Mouse (Mus musculus) limb, embryonic 15.5 days (tissue): ENCODE data around the gene Atp2b1. TPM values are rescaled to one million over a fixed set of nuclear protein-coding genes. Genes with fewer than 3 reads are reported as not detected.

Experiments used
- ATAC-seq: fragments of 200-750 bp; cut with Nextera tagmentation; 2 replicates; pipeline ENCODE4 v1.8.0; 2017; ENCODE audit warnings: low read depth, moderate TSS enrichment; ENCODE audit not compliant: insufficient number of reproducible peaks, low FRiP score, low TSS enrichment
- H3K27ac ChIP-seq: fragments of 300-500 bp; sonication (generic); 2 replicates; pipeline ENCODE4 v1.5.1; 2015; ENCODE audit warnings: moderate library complexity, mild to moderate bottlenecking, inconsistent platforms
- H3K27me3 ChIP-seq: fragments of 300-500 bp; sonication (generic); 2 replicates; pipeline ENCODE4 v1.6.1; 2015; ENCODE audit warnings: inconsistent platforms
- H3K36me3 ChIP-seq: fragments of 300-500 bp; sonication (generic); 2 replicates; pipeline ENCODE4 v1.6.1; 2015; ENCODE audit warnings: inconsistent platforms
- H3K4me1 ChIP-seq: fragments of 300-500 bp; sonication (generic); 2 replicates; pipeline ENCODE4 v1.6.1; 2015; ENCODE audit warnings: inconsistent platforms
- H3K4me2 ChIP-seq: fragments of 300-500 bp; sonication (generic); 2 replicates; pipeline ENCODE4 v1.6.1; 2015; ENCODE audit warnings: mild to moderate bottlenecking, inconsistent platforms
- H3K4me3 ChIP-seq: fragments of 300-500 bp; sonication (generic); 2 replicates; pipeline ENCODE4 v1.5.1; 2015; ENCODE audit warnings: mild to moderate bottlenecking, inconsistent platforms
- H3K9ac ChIP-seq: fragments of 300-500 bp; sonication (generic); 2 replicates; pipeline ENCODE4 v1.6.1; 2015; ENCODE audit warnings: inconsistent platforms
- H3K9me3 ChIP-seq: fragments of 300-500 bp; sonication (generic); 2 replicates; pipeline ENCODE4 v1.6.1; 2016; ENCODE audit warnings: inconsistent platforms
- WGBS: fragments of 180-500 bp; shearing (Covaris S2); methylation state at CpG from one replicate; pipeline ENCODE4 v1.1.7; 2015; 5-methylcytosine and 5-hydroxymethylcytosine counted together
- polyA plus RNA-seq: library from polyadenylated mRNA; unstranded; fragments of >200 nt; fragmentation: Nextera tagmentation; extraction: Ambion mirVana; gene quantifications from 2 replicates; pipeline ENCODE4 v1.2.1, GENCODE M21; 2015

Gene Atp2b1
- polyA plus RNA-seq, 1 experiment from 2014 or later: 132 TPM

DNA sequence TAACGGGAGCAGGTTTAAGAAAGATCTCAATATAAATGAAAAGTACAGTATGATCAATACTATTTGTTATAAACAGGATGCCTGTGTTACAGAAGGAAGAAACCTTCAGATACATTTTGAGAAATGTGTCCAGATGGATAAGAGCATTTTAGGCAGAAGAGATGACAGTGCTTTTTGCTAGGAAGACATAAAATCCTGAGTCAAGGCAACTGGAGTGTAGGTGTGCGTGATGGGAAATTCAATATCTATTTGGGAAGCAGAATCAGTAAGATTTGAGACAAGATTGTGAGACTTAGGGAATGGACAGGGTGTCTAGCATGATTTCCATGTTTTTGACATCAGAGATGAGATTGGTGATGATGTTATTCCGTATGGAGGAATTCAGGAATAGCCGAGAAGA lies 22.8 kb upstream of the Atp2b1 start:
- H3K4me3 ChIP-seq: no peak overlapping the region
- H3K27ac ChIP-seq: no peak overlapping the region
- H3K36me3 ChIP-seq: no peaks in the 10 kb centered on the region
- WGBS: 88% methylated on average over 4 of the region's 4 CpGs
- no peaks in the 10 kb centered on the region for H3K27me3 ChIP-seq
- no peak overlapping the region for H3K9ac ChIP-seq
- no peak overlapping the region for H3K4me2 ChIP-seq
- H3K9me3 ChIP-seq: no peaks in the 10 kb centered on the region
- no peaks in the 10 kb centered on the region for H3K4me1 ChIP-seq
- ATAC-seq: no peak

DNA sequence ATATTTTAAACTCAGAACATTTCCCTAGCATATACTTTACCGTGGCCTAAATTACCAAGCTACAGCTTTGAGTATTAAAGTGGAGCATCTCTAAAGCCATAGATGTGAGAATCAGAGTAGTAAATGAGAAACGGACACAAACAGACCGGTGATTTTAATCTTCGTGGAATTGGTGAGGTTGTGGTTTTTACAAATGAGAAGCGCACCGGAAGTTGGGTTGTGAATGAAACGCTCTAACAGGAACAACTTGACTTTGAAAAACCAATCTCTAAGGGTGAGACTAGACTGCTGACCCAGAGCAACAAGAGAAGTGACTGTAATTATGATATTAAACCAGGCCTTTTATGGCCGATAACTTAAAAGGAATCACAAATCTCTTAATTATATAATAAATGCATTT lies 16.7 kb upstream of the Atp2b1 start:
- no peak overlapping the region for H3K4me3 ChIP-seq
- no peaks in the 10 kb centered on the region for H3K4me1 ChIP-seq
- no peaks in the 10 kb centered on the region for H3K27me3 ChIP-seq
- no peaks in the 10 kb centered on the region for H3K9me3 ChIP-seq
- H3K4me2 ChIP-seq: no peak overlapping the region
- no peak overlapping the region for H3K27ac ChIP-seq
- H3K36me3 ChIP-seq: no peaks in the 10 kb centered on the region
- no peak overlapping the region for H3K9ac ChIP-seq
- ATAC-seq: no peak
- WGBS: 91% methylated on average over 8 of the region's 8 CpGs

DNA sequence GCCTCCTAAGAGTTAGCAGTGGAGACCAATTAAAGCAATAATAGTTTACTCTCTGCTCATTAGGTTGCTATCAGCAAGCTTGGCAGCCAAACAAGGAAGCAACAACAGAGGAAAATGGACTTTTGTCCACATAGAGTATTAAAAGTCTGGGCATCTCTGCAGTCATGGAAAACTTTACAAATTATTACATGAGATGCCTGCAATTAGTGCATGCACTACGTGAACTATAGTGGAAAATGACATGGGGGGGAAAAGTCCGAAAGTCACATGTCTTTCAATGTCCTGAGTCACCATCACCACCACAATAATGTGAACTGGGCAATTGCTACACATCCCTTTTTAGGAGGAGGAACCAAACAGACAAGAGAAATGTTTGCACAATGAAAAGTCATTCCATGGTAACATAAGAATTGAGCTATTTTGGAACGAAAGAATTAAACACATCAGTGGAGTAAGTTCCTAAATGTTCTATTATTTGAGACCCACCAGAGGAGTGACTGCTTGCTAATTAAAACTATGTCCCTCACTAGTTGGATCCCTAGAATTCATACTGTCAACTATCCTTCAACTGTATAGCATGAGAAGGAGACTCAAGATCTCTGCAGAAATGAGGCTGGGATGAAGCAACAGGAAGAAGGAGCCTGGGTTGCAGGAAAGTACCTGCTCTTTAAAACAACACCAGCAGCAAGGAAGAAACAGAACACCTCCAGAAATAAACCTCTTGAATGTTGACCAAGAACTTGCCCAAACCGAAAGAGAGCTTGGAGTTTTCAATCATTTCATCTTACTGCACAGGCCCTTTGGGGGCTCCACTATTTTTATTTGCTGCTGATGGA lies 16.1 kb upstream of the Atp2b1 start:
- Histone ChIP-seq H3K27me3 (no peaks in the 10 kb centered on the region), H3K4me3 (no peak overlapping the region), H3K4me1 (no peaks in the 10 kb centered on the region), H3K9ac (no peak overlapping the region), H3K4me2 (no peak overlapping the region), H3K27ac (no peak overlapping the region), H3K36me3 (no peaks in the 10 kb centered on the region), H3K9me3 (no peaks in the 10 kb centered on the region)
- WGBS: 87% methylated on average over 4 of the region's 4 CpGs
- ATAC-seq: no peak

DNA sequence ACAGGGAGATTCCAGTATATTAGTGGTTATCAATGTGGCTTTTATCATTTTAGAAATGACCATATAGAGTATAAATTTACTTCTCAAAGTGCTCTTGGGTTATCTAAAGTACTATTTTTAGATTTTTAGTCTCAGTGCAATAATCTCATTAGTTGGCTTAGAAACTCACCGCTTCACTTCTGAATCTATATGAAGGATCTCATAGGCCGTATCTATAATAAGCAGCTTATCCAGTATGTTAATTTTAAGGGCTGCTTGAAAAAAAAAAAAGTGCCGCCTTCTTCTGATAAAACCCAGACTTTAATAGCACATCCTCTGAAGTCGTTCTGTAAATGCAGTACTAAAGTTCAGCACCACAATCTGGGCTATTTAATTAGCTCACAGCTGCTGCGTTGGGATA lies 12.7 kb upstream of the Atp2b1 start:
- no peak overlapping the region for H3K4me2 ChIP-seq
- no peak overlapping the region for H3K4me3 ChIP-seq
- WGBS: 58% methylated on average over 5 of the region's 5 CpGs
- H3K9ac ChIP-seq: no peak overlapping the region
- H3K9me3 ChIP-seq: no peaks in the 10 kb centered on the region
- no peak overlapping the region for H3K27ac ChIP-seq
- no peak for ATAC-seq
- no peaks in the 10 kb centered on the region for H3K36me3 ChIP-seq
- no peaks in the 10 kb centered on the region for H3K27me3 ChIP-seq
- H3K4me1 ChIP-seq: no peaks in the 10 kb centered on the region

DNA sequence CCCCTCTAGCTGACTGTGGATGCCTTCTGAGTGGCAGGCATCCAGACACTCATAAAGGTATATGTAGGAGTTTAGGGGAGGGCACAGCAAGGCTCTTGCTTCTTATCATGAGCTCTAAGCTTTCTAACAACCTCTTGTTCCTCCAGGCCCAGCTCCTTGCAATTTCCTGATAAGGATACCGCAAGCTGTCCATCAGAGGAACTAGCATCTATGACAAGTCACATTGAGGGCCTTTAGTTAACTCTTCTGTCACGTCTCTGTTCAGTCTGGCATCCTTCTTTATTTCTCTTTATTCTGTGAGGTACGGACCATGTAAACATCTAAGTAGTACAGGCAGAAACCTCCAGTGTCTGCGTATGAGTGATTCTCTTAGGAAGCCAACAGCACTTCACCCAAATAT lies 8.2 kb upstream of the Atp2b1 start:
- H3K4me2 ChIP-seq: no peak overlapping the region
- WGBS: 90% methylated on average over 4 of the region's 4 CpGs
- H3K27ac ChIP-seq: no peak overlapping the region
- no peak for ATAC-seq
- no peaks in the 10 kb centered on the region for H3K9me3 ChIP-seq
- H3K36me3 ChIP-seq: no peaks in the 10 kb centered on the region
- no peaks in the 10 kb centered on the region for H3K27me3 ChIP-seq
- no peaks in the 10 kb centered on the region for H3K4me1 ChIP-seq
- no peak overlapping the region for H3K9ac ChIP-seq
- no peak overlapping the region for H3K4me3 ChIP-seq

DNA sequence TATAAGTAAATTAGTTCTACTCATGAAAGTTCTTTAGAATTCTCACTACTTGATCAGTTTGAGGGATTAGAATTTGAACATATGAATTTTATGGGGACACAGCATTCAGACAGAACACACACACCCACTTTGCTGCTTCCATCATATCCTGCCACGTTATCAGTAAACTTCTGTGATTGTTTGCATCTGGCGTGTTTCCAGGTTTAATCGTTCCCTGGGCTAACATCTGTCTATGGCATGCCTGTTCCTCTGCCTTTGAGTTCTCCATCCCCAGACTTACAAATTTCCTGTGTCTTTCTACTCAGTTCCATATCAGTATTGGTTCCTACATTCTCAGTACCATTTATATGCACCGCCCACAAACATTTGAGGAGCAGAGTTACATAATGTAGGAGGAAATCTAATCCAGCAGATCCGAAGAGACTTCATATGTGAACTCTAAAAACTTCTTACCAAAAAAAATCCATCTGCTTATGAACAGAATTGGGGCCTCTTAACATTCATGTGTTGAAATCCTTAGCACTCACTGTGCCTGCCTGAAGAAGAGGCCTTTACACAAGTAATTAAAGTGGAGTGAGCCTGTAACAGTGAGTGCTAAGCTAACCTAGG lies 7.2 kb upstream of the Atp2b1 start:
- Histone ChIP-seq H3K9ac (no peak overlapping the region), H3K27ac (no peak overlapping the region), H3K4me1 (no peaks in the 10 kb centered on the region), H3K4me2 (no peak overlapping the region), H3K9me3 (no peaks in the 10 kb centered on the region), H3K4me3 (no peak overlapping the region), H3K27me3 (no peaks in the 10 kb centered on the region), H3K36me3 (no peaks in the 10 kb centered on the region)
- 52% methylated on average over 5 of the region's 5 CpGs for WGBS
- ATAC-seq: no peak

DNA sequence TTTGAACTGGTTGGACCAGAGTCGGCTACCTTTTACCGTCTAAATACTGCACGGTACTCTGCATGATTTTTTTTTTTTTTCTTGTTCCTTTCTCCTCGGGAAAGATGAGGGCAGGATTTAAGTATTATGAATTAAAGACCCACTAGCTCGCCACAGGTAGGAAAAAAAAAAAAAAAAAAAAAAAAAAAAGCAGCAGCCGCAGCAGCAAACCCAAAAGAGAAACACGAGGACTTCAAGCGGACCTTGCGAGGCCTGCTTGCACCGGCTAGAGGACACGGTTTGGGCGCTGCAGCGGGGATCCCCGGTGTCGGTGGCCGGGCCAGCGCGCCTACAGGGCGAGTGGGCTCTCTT lies 621 bp upstream of the Atp2b1 start:
- Histone ChIP-seq H3K27me3 (no peaks in the 10 kb centered on the region), H3K9ac (peak overlapping the region; percentile 67), H3K36me3 (no peaks in the 10 kb centered on the region), H3K4me1 (peaks cover 7% of the 10 kb centered on the region; the same call in 1 of the 2 replicates), H3K9me3 (no peaks in the 10 kb centered on the region), H3K4me3 (peak overlapping the region; percentile 71), H3K4me2 (peak overlapping the region; percentile 54), H3K27ac (peak overlapping the region; percentile 98)
- under 1% methylated on average over 19 of the region's 19 CpGs for WGBS
- no peak for ATAC-seq

DNA sequence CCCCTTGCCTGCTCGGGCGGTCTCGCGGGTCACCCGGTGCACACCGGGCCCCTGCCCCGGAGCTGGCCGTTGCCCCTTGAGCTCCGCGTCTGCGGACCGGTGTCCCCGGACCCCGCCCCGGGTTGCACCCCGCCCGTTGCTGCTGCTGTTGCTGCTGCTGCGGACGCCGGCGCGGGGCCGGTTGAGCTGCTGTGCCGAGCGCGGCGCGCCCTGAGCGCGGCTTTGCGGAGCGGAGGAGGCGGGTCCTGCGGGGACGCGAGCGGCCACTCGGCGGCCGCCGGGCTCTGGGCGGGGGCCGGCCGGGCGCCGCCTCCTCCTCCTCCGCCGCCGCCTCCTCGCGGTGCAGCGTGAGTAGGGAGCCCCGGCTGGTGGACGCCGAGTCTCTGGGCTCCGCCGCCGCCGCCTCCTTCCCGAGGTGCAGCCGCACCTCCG lies 620 bp downstream of the Atp2b1 start:
- H3K9ac ChIP-seq: peak overlapping the region; percentile 78
- peak; percentile 76 for ATAC-seq
- no peaks in the 10 kb centered on the region for H3K36me3 ChIP-seq
- peaks cover 7% of the 10 kb centered on the region; the same call in 1 of the 2 replicates for H3K4me1 ChIP-seq
- H3K27ac ChIP-seq: peak overlapping the region; percentile 98
- no peaks in the 10 kb centered on the region for H3K27me3 ChIP-seq
- H3K4me3 ChIP-seq: peak overlapping the region; percentile 71
- peak overlapping the region; percentile 84 for H3K4me2 ChIP-seq
- under 1% methylated on average over 45 of the region's 62 CpGs for WGBS
- no peaks in the 10 kb centered on the region for H3K9me3 ChIP-seq

DNA sequence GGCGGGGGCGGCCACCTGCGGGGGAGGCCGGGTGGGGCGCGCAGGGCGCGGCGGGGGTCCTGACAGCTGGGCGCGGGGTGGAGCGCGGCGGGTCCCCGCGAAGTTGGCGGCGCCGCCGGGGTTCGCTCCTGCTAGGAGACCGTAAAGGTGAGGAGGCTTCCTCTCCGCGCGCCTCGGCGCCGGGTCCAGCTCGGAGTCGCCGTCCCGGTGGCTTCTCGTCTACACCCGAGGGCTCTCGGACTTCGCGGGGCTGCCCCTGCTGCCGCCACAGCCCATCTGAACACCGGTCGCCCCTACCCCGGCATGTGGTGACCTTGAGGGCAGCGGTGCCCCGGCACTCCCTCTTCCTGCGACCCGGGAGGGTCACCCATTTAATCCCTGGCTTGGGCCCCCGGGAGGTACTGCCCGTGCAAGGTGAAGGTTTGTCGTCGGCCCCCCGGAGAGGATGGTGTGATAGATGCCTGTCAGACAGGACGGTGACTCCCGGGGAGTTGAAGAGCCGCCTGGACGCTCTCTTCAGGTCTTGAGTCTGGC lies 1.3 kb downstream of the Atp2b1 start:
- Histone ChIP-seq H3K36me3 (no peaks in the 10 kb centered on the region), H3K27me3 (no peaks in the 10 kb centered on the region), H3K4me2 (peak overlapping the region; percentile 84), H3K9me3 (no peaks in the 10 kb centered on the region), H3K4me1 (peaks cover 7% of the 10 kb centered on the region; the same call in 1 of the 2 replicates), H3K4me3 (peak overlapping the region; percentile 71), H3K9ac (peak overlapping the region; percentile 78), H3K27ac (peak overlapping the region; percentile 98)
- ATAC-seq: no peak
- whole genome bisulfite sequencing: 0% methylated on average over 44 of the region's 54 CpGs

DNA sequence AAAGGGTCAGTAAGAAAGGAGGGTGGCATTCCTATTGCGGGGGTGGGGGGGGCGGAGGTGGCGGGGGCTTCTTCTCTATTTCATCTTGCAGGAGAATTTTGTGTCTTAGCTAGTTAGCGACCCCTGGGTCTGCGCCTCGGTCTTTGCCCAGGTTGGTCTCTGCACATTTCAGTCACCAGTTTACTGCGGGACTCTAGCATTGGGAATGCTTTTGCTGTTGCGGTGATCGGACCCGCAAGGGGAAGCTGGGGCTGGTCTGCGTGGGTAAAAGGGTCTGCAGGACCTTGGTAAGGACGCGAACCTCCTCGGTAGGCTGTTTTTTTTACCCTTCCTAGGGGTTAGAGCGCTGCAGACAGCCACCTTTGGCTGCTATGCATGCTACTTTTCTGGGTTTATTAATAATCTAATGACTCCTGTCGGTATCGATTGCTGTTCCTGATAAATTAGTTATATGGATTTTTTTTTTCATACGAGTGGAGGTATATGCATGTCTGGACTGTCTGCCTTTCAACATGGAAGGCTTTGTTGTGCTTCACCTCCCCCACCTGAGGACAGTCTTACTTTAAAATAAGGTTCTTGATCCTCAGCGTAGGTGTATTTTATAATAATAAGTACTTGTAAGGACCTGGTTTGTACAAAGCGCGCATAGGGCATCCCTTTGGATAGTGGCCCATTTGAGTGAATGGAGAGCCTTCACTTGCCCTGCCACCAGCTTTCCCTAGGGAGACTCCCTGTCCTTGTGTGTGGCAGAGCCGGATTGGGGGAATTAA lies 2.0 kb downstream of the Atp2b1 start:
- H3K27ac ChIP-seq: no peak overlapping the region
- peaks cover 7% of the 10 kb centered on the region; the same call in 1 of the 2 replicates for H3K4me1 ChIP-seq
- peak overlapping the region; percentile 78; the same call in 1 of the 2 replicates for H3K9ac ChIP-seq
- ATAC-seq: no peak
- peak overlapping the region; percentile 71 for H3K4me3 ChIP-seq
- H3K4me2 ChIP-seq: peak overlapping the region; percentile 84
- no peaks in the 10 kb centered on the region for H3K36me3 ChIP-seq
- H3K27me3 ChIP-seq: no peaks in the 10 kb centered on the region
- H3K9me3 ChIP-seq: no peaks in the 10 kb centered on the region
- WGBS: 7% methylated on average over 22 of the region's 22 CpGs

DNA sequence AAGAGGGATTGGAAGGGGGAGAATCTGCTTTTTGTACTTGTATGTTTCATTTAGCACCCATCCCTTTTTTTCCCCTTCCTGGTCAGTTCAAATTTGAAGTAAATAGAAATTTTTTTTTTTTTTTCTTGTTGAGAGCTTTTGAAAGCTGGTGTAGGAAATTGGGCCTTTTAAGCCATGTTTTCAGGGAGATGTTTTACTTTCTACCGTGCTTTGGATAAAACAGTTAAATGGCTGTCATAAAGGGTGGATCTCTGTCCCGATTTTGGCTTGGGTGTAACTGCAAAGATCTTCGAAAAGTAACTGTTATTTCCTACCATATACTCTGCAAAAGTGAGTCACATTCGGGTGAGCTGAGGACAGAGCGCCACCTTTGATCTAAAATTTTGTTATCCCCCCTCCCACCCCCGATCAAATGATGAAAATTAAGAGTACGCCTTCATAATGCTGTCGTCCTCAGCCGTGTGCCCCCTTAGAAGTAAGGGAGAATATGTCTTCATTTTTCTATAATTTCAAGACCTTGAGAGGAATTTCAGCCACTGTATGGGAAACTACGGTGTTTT lies 2.7 kb downstream of the Atp2b1 start:
- H3K27ac ChIP-seq: no peak overlapping the region

More for the DNA sequence above, 2.7 kb downstream of the Atp2b1 start:
- Histone ChIP-seq H3K9me3 (no peaks in the 10 kb centered on the region), H3K4me2 (peak overlapping the region; percentile 84), H3K4me1 (peaks cover 7% of the 10 kb centered on the region; the same call in 1 of the 2 replicates), H3K4me3 (peak overlapping the region; percentile 71), H3K9ac (no peak overlapping the region), H3K27me3 (no peaks in the 10 kb centered on the region), H3K36me3 (no peaks in the 10 kb centered on the region)
- WGBS: 69% methylated on average over 10 of the region's 10 CpGs
- no peak for ATAC-seq
